Mouse (Mus musculus) lung, embryonic 16.5 days (tissue): ENCODE data around the gene Pnkd. TPM values are rescaled to one million over a fixed set of nuclear protein-coding genes. Genes with fewer than 3 reads are reported as not detected.

ENCODE experiments used
- ATAC-seq: fragments of 200-750 bp; cut with Nextera tagmentation; 2 replicates; pipeline ENCODE4 v1.8.0; 2017; ENCODE audit warnings: low read depth, mild to moderate bottlenecking, moderate library complexity
- H3K27ac ChIP-seq: fragments of 300-500 bp; sonication (generic); 2 replicates; pipeline ENCODE4 v1.5.1; 2014; ENCODE audit warnings: mild to moderate bottlenecking, control low read depth, low read length
- H3K27me3 ChIP-seq: fragments of 300-500 bp; sonication (generic); 2 replicates; pipeline ENCODE4 v1.6.1; 2014; ENCODE audit warnings: low read depth, low read length, mixed read lengths; ENCODE audit not compliant: control insufficient read depth, insufficient read depth
- H3K36me3 ChIP-seq: fragments of 300-500 bp; sonication (generic); 2 replicates; pipeline ENCODE4 v1.6.1; 2014; ENCODE audit warnings: low read length; ENCODE audit not compliant: control insufficient read depth, insufficient read depth
- H3K4me1 ChIP-seq: fragments of 300-500 bp; sonication (generic); replicated peaks from 2 replicates; pipeline ENCODE4 v1.6.1; 2014; ENCODE audit warnings: low read length, mixed read lengths; ENCODE audit not compliant: control insufficient read depth, insufficient read depth
- H3K4me2 ChIP-seq: fragments of 300-500 bp; sonication (generic); 2 replicates; pipeline ENCODE4 v1.6.1; 2014; ENCODE audit warnings: low read depth, low read length, control low read depth
- H3K4me3 ChIP-seq: fragments of 300-500 bp; sonication (generic); 2 replicates; pipeline ENCODE4 v1.5.1; 2014; ENCODE audit warnings: mild to moderate bottlenecking, low read length, control low read depth
- H3K9ac ChIP-seq: fragments of 300-500 bp; sonication (generic); 2 replicates; pipeline ENCODE4 v1.6.1; 2014; ENCODE audit warnings: low read length, control low read depth
- H3K9me3 ChIP-seq: fragments of 300-500 bp; sonication (generic); 2 replicates; pipeline ENCODE4 v1.6.1; 2016; ENCODE audit warnings: low read length; ENCODE audit not compliant: control insufficient read depth
- WGBS: fragments of 180-500 bp; shearing (Covaris S2); extraction: QIAGEN DNeasy Blood & Tissue Kit; methylation state at CpG from one replicate; pipeline ENCODE4 v1.1.7; 2014; 5-methylcytosine and 5-hydroxymethylcytosine counted together
- polyA plus RNA-seq: library from polyadenylated mRNA; unstranded; fragments of >200 nt; fragmentation: Nextera tagmentation; extraction: Ambion mirVana; gene quantifications from 2 replicates; pipeline ENCODE4 v1.2.1, GENCODE M21; 2015

Pnkd gene
- polyA plus RNA-seq, 1 experiment from 2014 or later: 123 TPM

DNA sequence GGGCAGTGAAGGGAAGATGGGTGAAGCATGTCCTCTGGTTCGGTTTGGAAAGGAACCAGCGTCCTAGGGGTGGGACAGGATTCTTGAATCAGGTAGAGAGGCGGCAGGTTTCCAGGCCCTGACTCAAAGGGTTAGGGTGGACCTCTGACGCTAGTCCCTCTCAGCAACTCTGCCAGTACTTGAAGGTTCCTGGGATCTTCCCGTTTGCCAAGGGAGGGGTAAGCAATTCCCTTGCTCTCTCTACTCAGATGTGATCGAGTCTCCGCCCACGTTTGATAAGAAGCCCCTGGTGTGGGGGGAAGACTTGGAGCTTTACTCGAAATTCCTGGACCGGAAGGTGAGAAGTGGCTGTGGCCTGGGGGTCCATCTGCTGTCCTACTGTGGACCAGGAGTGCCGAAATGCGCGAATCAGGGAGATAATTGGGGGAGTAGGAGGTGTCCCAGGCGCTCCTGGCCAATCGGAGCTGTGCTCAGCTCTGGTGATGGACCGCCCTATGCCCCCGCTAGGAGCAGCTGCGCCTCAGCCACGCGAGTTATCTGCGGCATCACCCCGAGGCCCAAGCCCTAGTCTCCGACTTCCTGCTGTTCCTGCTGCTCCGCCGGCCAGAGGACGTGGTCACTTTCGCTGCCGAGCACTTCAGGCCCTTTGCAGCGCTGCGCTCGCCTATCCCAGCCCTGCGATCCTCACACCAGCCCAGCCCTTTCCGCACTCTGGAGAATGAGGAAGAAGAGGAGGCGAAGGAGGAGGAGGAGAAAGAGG, 83.3 kb downstream of the Pnkd start:
- WGBS: 7% methylated on average over 34 of the region's 34 CpGs
- no peaks in the 10 kb centered on the region for H3K27me3 ChIP-seq
- peak overlapping the region; percentile 34 for H3K4me3 ChIP-seq
- no peaks in the 10 kb centered on the region for H3K9me3 ChIP-seq
- ATAC-seq: peak; percentile 90
- H3K27ac ChIP-seq: no peak overlapping the region
- H3K9ac ChIP-seq: peak overlapping the region; percentile 36
- H3K4me2 ChIP-seq: peak overlapping the region; percentile 56
- peaks cover 6% of the 10 kb centered on the region for H3K4me1 ChIP-seq
- H3K36me3 ChIP-seq: no peaks in the 10 kb centered on the region

DNA sequence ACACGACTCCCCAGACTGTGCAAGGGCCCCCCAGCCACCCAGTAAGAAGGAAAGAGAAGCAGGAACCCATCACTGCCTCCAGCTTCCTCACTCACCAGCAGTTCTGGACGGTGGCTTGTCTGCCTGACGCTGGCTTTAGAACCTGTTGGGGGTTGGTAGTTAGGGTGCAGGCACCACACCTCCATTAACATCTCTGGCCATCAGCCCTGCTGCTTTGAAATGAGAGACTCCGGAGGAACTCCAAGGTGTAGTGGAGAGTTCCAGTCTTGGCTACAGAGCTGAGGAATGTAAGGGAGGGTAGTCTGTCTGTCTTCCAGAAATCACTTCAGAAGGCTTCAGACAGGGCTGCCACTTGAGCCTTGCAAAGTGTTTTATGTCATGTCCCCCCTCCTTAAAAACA, 85.3 kb downstream of the Pnkd start:
- H3K9me3 ChIP-seq: no peaks in the 10 kb centered on the region
- H3K9ac ChIP-seq: no peak overlapping the region
- H3K36me3 ChIP-seq: no peaks in the 10 kb centered on the region
- H3K4me3 ChIP-seq: no peak overlapping the region
- H3K4me2 ChIP-seq: no peak overlapping the region
- WGBS: 42% methylated on average over 4 of the region's 4 CpGs
- peaks cover 6% of the 10 kb centered on the region for H3K4me1 ChIP-seq
- H3K27me3 ChIP-seq: no peaks in the 10 kb centered on the region
- no peak overlapping the region for H3K27ac ChIP-seq
- ATAC-seq: no peak

DNA sequence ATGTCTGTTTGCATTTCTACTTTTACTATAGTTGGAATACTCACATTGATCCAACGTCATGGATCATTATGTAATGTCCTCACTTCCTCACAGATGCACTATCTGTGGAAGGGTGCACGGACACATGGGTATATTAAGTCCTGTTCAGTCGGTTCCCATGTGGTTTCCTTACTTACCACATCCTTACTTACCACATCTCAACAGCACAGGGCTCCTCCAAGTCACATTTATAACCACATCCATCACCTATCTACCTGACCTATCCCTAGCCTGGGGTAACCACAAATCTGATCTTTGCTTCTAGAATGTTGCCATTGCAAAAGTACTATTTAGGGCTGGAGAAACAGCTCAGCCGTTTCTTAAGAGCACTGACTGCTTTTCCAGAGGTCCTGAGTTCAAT, 88.6 kb downstream of the Pnkd start:
- ATAC-seq: no peak
- 49% methylated on average over 4 of the region's 4 CpGs for WGBS
- Histone ChIP-seq H3K9ac (no peak overlapping the region), H3K4me1 (no peaks in the 10 kb centered on the region), H3K27me3 (no peaks in the 10 kb centered on the region), H3K9me3 (no peaks in the 10 kb centered on the region), H3K4me2 (no peak overlapping the region), H3K27ac (no peak overlapping the region), H3K36me3 (no peaks in the 10 kb centered on the region), H3K4me3 (no peak overlapping the region)

DNA sequence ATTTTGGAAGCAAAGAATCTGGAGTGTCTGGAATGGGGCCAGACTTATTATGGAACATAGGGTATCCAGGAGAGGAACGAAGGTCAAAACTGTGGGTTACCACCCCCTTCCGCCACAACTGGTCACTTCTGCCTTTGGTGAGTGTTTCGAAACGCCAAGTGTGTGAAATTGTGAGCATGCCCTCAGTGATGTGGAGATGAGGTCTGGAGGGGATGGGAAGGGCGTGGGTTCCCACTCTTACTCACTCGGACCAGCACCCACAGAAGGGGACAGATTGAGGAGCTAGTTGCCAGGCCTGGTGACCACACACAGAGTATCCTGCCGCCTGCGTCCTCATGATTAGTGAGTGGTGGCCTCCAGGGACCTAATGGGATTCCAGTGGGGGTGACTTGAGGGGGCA, 90.2 kb downstream of the Pnkd start, which contains the start of gene Slc11a1:
Gene Slc11a1, plus strand, starts transcription at position 216 of the 400 bp plus-strand sequence.
- Histone ChIP-seq H3K4me3 (no peak within 1 kb of the TSS), H3K27me3 (no peaks in the 10 kb centered on the region), H3K9ac (no peak within 1 kb of the TSS), H3K4me2 (no peak within 1 kb of the TSS), H3K27ac (no peak within 1 kb of the TSS), H3K9me3 (no peaks in the 10 kb centered on the region), H3K36me3 (no peaks in the 10 kb centered on the region), H3K4me1 (no peaks in the 10 kb centered on the region)
- WGBS: 66% methylated on average over 8 of the region's 8 CpGs
- no peak for ATAC-seq

DNA sequence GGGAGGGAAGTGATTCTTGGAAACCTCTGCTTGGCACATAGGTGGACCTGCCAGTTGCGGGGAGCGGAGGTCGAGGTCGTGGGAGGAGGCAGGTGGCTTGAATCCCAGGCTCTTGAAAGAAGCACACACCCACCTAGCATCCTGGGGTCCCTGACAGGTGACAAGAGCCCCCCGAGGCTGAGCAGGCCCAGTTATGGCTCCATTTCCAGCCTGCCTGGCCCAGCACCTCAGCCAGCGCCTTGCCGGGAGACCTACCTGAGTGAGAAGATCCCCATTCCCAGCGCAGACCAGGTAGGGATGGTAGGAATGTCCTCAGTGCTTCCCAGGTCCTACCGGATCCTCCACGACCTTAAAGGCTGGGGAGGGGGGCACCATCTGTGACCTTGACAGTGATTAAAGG, 90.8 kb downstream of the Pnkd start:
- no peak for ATAC-seq
- Histone ChIP-seq H3K36me3 (no peaks in the 10 kb centered on the region), H3K4me3 (no peak overlapping the region), H3K9me3 (no peaks in the 10 kb centered on the region), H3K4me1 (no peaks in the 10 kb centered on the region), H3K27me3 (no peaks in the 10 kb centered on the region), H3K9ac (no peak overlapping the region), H3K4me2 (no peak overlapping the region), H3K27ac (no peak overlapping the region)
- 70% methylated on average over 10 of the region's 10 CpGs for WGBS

DNA sequence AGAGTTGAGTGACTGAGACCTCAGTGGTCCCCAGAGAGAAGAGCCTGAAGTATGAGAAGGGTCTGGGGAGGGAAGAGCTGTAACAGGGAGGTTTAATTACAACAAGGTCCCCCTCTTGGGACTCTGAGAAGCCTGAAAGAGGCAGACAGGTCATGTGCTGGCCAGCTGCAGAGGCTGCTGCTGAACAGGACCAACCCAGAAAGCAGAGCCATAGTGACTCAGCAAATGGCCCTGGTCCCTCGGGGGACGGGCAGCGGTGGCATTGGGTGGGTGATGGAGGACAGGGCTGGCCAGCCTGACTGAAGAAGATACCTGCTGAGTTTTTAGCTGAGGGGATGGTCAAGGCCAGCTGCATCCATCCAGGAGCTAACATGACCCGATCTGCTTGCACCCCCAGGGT, 91.7 kb downstream of the Pnkd start:
- Histone ChIP-seq H3K4me3 (no peak overlapping the region), H3K4me2 (no peak overlapping the region), H3K27me3 (no peaks in the 10 kb centered on the region), H3K4me1 (no peaks in the 10 kb centered on the region), H3K9ac (no peak overlapping the region), H3K9me3 (no peaks in the 10 kb centered on the region), H3K36me3 (no peaks in the 10 kb centered on the region), H3K27ac (no peak overlapping the region)
- ATAC-seq: peak; percentile 16; the same call in 1 of the 2 replicates
- WGBS: 78% methylated on average over 4 of the region's 4 CpGs

DNA sequence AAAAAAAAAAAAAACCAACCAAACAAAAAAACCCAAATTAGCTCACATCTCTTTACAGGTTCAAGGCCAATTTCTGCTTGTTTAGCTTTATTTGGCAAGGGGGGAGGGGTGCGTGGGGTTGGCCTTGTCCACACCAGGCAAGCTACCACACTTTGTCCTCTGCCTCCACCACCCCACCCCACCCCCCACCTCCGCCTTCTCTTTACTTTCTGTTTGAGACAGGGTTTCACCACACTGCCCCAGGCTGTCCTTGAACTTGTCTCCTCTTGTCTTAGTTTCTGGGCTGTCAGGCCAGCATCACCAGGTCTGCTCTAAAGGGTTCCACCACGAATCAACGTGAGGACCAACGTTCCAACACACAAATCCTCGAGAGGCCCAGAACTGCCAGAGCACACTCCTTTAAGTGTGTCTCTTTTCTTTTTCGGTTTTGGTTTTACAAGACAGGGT, 94.4 kb downstream of the Pnkd start:
- Histone ChIP-seq H3K9ac (no peak overlapping the region), H3K27ac (no peak overlapping the region), H3K9me3 (no peaks in the 10 kb centered on the region), H3K4me3 (no peak overlapping the region), H3K36me3 (no peaks in the 10 kb centered on the region), H3K4me1 (no peaks in the 10 kb centered on the region), H3K4me2 (no peak overlapping the region), H3K27me3 (no peaks in the 10 kb centered on the region)
- 81% methylated on average over 7 of the region's 7 CpGs for WGBS
- ATAC-seq: no peak

DNA sequence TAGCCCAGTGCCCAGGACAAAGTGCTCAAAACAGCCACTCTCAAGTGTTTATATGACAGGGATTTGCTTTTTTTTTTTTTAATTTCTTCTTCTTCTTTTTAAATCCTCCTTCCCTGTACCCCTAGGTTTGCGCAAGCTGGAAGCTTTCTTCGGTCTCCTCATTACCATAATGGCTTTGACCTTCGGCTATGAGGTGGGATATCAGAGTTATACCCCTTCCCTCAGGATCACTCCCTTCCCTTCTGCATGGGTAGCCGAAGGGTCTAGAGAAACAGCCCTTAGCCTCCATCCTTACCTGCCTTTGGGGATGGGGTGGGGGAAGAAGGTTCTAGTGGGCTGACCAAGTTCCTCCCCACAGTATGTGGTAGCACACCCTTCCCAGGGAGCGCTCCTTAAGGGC, 95.8 kb downstream of the Pnkd start:
- ATAC-seq: no peak

DNA sequence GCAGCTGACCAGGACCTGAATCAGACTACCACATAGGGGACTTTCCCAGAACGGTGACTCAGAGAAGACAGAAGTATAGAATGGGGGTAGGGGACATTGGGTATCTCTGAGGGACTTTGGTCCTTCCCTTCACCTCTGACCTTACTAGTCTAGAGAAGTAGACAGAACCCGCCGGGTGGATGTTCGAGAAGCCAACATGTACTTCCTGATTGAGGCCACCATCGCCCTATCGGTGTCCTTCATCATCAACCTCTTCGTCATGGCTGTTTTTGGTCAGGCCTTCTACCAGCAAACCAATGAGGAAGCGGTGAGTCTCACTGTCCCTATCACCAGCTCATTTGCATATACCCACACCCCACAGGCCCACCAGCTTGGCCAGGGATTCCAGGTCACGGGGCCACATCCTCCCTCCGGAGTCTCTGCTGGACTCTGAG, 96.9 kb downstream of the Pnkd start:
- Histone ChIP-seq H3K36me3 (no peaks in the 10 kb centered on the region), H3K9ac (no peak overlapping the region), H3K9me3 (no peaks in the 10 kb centered on the region), H3K4me2 (no peak overlapping the region), H3K4me1 (no peaks in the 10 kb centered on the region), H3K4me3 (no peak overlapping the region), H3K27me3 (no peaks in the 10 kb centered on the region), H3K27ac (no peak overlapping the region)
- no peak for ATAC-seq
- 86% methylated on average over 10 of the region's 10 CpGs for WGBS

More for the DNA sequence above, 95.8 kb downstream of the Pnkd start:
- no peak overlapping the region for H3K4me2 ChIP-seq
- H3K9ac ChIP-seq: no peak overlapping the region
- WGBS: 59% methylated on average over 5 of the region's 5 CpGs
- no peaks in the 10 kb centered on the region for H3K9me3 ChIP-seq
- no peaks in the 10 kb centered on the region for H3K36me3 ChIP-seq
- no peak overlapping the region for H3K27ac ChIP-seq
- no peak overlapping the region for H3K4me3 ChIP-seq
- H3K27me3 ChIP-seq: no peaks in the 10 kb centered on the region
- no peaks in the 10 kb centered on the region for H3K4me1 ChIP-seq
